Mouse (Mus musculus): ENCODE results near the gene Ntrk1.

Ntrk1 gene

GRCm38 (mm10) chr3:87755964-87756363 is 39.0 kb downstream of the Ntrk1 start:
- DNase-seq (ENCODE audit: extremely low read depth, low read depth, low spot score) = no peak

- no peak for DNase-seq (ENCODE audit: extremely low read depth, low read depth, low spot score)
Measured at GRCm38 (mm10) chr3:87753829-87754228, 41.1 kb downstream of the Ntrk1 start.

GRCm38 (mm10) chr3:87752567-87752966 is 42.4 kb downstream of the Ntrk1 start:
- DNase-seq (ENCODE audit: extremely low read depth, low read depth, low spot score) = no peak

- DNase-seq (ENCODE audit: extremely low read depth, low read depth, low spot score) = no peak
Measured at GRCm38 (mm10) chr3:87749977-87750376, 45.0 kb downstream of the Ntrk1 start.

- no peak for DNase-seq (ENCODE audit: extremely low read depth, low read depth, low spot score)
Measured at GRCm38 (mm10) chr3:87749036-87749435, 45.9 kb downstream of the Ntrk1 start.

- DNase-seq (ENCODE audit: extremely low read depth, low read depth, low spot score) = no peak
Measured at GRCm38 (mm10) chr3:87748431-87748830, 46.5 kb downstream of the Ntrk1 start, which contains the start of gene Lrrc71. TSS of gene Lrrc71 (minus strand) at chr3:87748625.

GRCm38 (mm10) chr3:87745036-87745659 is 49.8 kb downstream of the Ntrk1 start:
- DNase-seq (ENCODE audit: extremely low read depth, low read depth, low spot score) = no peak

GRCm38 (mm10) chr3:87743927-87744326 is 51.0 kb downstream of the Ntrk1 start:
- DNase-seq (ENCODE audit: extremely low read depth, low read depth, low spot score) = no peak

GRCm38 (mm10) chr3:87742735-87743134 is 52.2 kb downstream of the Ntrk1 start:
- no peak for DNase-seq (ENCODE audit: extremely low read depth, low read depth, low spot score)

GRCm38 (mm10) chr3:87742013-87742412 is 52.9 kb downstream of the Ntrk1 start:
- no peak for DNase-seq (ENCODE audit: extremely low read depth, low read depth, low spot score)

- no peak for DNase-seq (ENCODE audit: extremely low read depth, low read depth, low spot score)
Measured at GRCm38 (mm10) chr3:87738906-87739305, 56.1 kb downstream of the Ntrk1 start.

- DNase-seq (ENCODE audit: extremely low read depth, low read depth, low spot score) = no peak
Measured at GRCm38 (mm10) chr3:87735335-87735734, 59.6 kb downstream of the Ntrk1 start.

GRCm38 (mm10) chr3:87733984-87734761 is 60.8 kb downstream of the Ntrk1 start:
- DNase-seq (ENCODE audit: extremely low read depth, low read depth, low spot score) = no peak

- DNase-seq (ENCODE audit: extremely low read depth, low read depth, low spot score) = no peak
Measured at GRCm38 (mm10) chr3:87733098-87733497, 61.9 kb downstream of the Ntrk1 start.

- DNase-seq (ENCODE audit: extremely low read depth, low read depth, low spot score) = no peak
Measured at GRCm38 (mm10) chr3:87728696-87729095, 66.3 kb downstream of the Ntrk1 start.

All from fat pad, adult 2 months (tissue).